Mouse (Mus musculus) embryo, embryonic 11 days (tissue): ENCODE measurements around the gene Atp6v1c2.
A peak's percentile ranks its signal among the peaks of the same experiment; 100 is the strongest.

Experiments
- DNase-seq: peaks from one replicate; pipeline ENCODE4 v3.0.0-alpha.2; 2015

Gene Atp6v1c2

GRCm38 (mm10) chr12:17324549-17325470, 4.3 kb downstream of the Atp6v1c2 start:
- DNase-seq = peak; percentile 44

- DNase-seq = no peak
Observed at GRCm38 (mm10) chr12:17318453-17318852, 10.7 kb downstream of the Atp6v1c2 start.

- DNase-seq = no peak
Observed at GRCm38 (mm10) chr12:17317970-17318369, 11.2 kb downstream of the Atp6v1c2 start.

- DNase-seq = no peak
Observed at GRCm38 (mm10) chr12:17316096-17316495, 13.1 kb downstream of the Atp6v1c2 start.

- DNase-seq = no peak
Observed at GRCm38 (mm10) chr12:17310852-17311839, 18.0 kb downstream of the Atp6v1c2 start.

- DNase-seq = no peak
Observed at GRCm38 (mm10) chr12:17308246-17308645, 20.9 kb downstream of the Atp6v1c2 start.

- DNase-seq = no peak
Observed at GRCm38 (mm10) chr12:17305445-17305844, 23.7 kb downstream of the Atp6v1c2 start.

- DNase-seq = no peak
Observed at GRCm38 (mm10) chr12:17299902-17300301, 29.3 kb downstream of the Atp6v1c2 start.

GRCm38 (mm10) chr12:17296899-17297298, 32.3 kb downstream of the Atp6v1c2 start:
- DNase-seq = no peak

GRCm38 (mm10) chr12:17290569-17290968, 38.6 kb downstream of the Atp6v1c2 start:
- no peak for DNase-seq

- no peak for DNase-seq
Observed at GRCm38 (mm10) chr12:17289913-17290312, 39.2 kb downstream of the Atp6v1c2 start.

GRCm38 (mm10) chr12:17289060-17289459, 40.1 kb downstream of the Atp6v1c2 start:
- DNase-seq = no peak

GRCm38 (mm10) chr12:17288496-17288895, 40.7 kb downstream of the Atp6v1c2 start:
- DNase-seq = no peak

GRCm38 (mm10) chr12:17273841-17274240, 55.3 kb downstream of the Atp6v1c2 start:
- DNase-seq = no peak

- DNase-seq = peak; percentile 42
Observed at GRCm38 (mm10) chr12:17271272-17271671, 57.9 kb downstream of the Atp6v1c2 start.

GRCm38 (mm10) chr12:17267316-17267715, 61.8 kb downstream of the Atp6v1c2 start:
- peak; percentile 20 for DNase-seq

- DNase-seq = no peak
Observed at GRCm38 (mm10) chr12:17266673-17266990, 62.5 kb downstream of the Atp6v1c2 start.

GRCm38 (mm10) chr12:17265971-17266672, 63.0 kb downstream of the Atp6v1c2 start, which contains the start of gene Pdia6:
Pdia6 (plus strand) TSS chr12:17266545.
- DNase-seq = peak; percentile 98

- DNase-seq = no peak
Observed at GRCm38 (mm10) chr12:17264826-17265225, 64.3 kb downstream of the Atp6v1c2 start.

- DNase-seq = no peak
Observed at GRCm38 (mm10) chr12:17263881-17264280, 65.3 kb downstream of the Atp6v1c2 start.

GRCm38 (mm10) chr12:17261005-17261404, 68.2 kb downstream of the Atp6v1c2 start:
- DNase-seq = no peak

- DNase-seq = no peak
Observed at GRCm38 (mm10) chr12:17258431-17258830, 70.7 kb downstream of the Atp6v1c2 start.

GRCm38 (mm10) chr12:17256905-17257304, 72.3 kb downstream of the Atp6v1c2 start:
- peak; percentile 86 for DNase-seq
